In the genomic region with DNA sequence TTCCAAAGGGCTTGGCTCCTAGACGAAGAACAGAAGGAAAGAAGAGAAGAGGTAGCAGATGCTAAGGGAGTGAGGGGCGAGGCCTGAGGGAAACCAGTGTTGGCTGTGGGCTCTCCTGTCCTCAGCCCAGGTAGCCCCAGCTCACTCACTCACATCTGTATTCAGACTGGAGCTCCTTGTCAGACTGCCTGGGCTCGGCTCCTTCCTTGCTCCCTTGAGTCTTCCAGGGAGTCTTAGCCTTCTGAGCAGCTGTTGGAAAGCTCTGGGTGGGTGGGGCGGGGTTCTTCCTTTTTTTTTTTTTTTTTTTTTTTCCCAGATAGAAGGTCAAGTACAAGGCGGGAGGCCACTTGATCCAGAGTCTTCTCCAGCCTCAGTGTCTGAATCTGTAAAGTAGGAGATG, we compare ENCODE assay signal across 17 mouse cellular contexts.
A peak's percentile ranks its signal among the peaks of the same experiment; 100 is the strongest.
DNase-seq lines count a peak whose midpoint lies in the region; ATAC-seq and TF ChIP-seq lines count a peak whose summit lies in the region.
"Had no signal": no experiment of that assay in that cellular context is flagged by ENCODE, and none has a peak within 500 bp of the region (broad histone marks: within the 10 kb centered on the region; RNA-seq: fewer than 3 reads in every experiment).

No protein-coding gene starts in this region.

- no peaks in the 10 kb centered on the region for H3K27me3 ChIP-seq in kidney, adult 2 months (replicated peaks; ENCODE audit: control insufficient read depth, insufficient read depth, low read length)
- H3K27me3 ChIP-seq in midbrain, embryonic 16.5 days (ENCODE audit: control insufficient read depth, insufficient read depth, low read depth, low read length): no peaks in the 10 kb centered on the region

- peak overlapping the region; percentile 52 for H3K27ac ChIP-seq in kidney, adult 2 months (ENCODE audit: insufficient read depth, low read depth, low read length)
- H3K27ac ChIP-seq in midbrain, embryonic 16.5 days (ENCODE audit: low read length): no peak overlapping the region
- H3K27ac ChIP-seq: embryonic facial prominence, embryonic 13.5 days; forebrain, embryonic 10.5 days; left cerebral cortex, adult 2 months; limb, embryonic 12.5 days; liver, embryonic 14.5 days had no signal

- H3K36me3 ChIP-seq in kidney, adult 2 months (ENCODE audit: control insufficient read depth, insufficient read depth, low read length): no peaks in the 10 kb centered on the region
- no peaks in the 10 kb centered on the region for H3K36me3 ChIP-seq in midbrain, embryonic 16.5 days (ENCODE audit: control insufficient read depth, insufficient read depth, low read length)
- H3K36me3 ChIP-seq: embryonic facial prominence, embryonic 13.5 days; forebrain, embryonic 10.5 days; limb, embryonic 12.5 days had no signal

- no peaks in the 10 kb centered on the region for H3K9me3 ChIP-seq in midbrain, embryonic 16.5 days (replicated peaks; ENCODE audit: control insufficient read depth, low read length, poor library complexity, severe bottlenecking)
- H3K9me3 ChIP-seq: embryonic facial prominence, embryonic 13.5 days; limb, embryonic 12.5 days had no signal

- peaks cover 71% of the 10 kb centered on the region for H3K4me1 ChIP-seq in kidney, adult 2 months (ENCODE audit: control insufficient read depth, insufficient read depth, low read length)
- H3K4me1 ChIP-seq in midbrain, embryonic 16.5 days (ENCODE audit: control insufficient read depth, insufficient read depth, low read length): peaks cover 7% of the 10 kb centered on the region

- intact Hi-C loops in heart, postnatal 14 days (cut with DNase I): no loop called here

- ATAC-seq in midbrain, embryonic 16.5 days: no peak

- no peak overlapping the region for H3K9ac ChIP-seq in midbrain, embryonic 16.5 days (ENCODE audit: low read depth, low read length)
- H3K9ac ChIP-seq: embryonic facial prominence, embryonic 13.5 days; limb, embryonic 12.5 days; liver, embryonic 14.5 days had no signal

- DNase-seq in heart, adult 18-20 months: peak; percentile 39 to 57
- no peak for DNase-seq in heart, postnatal 14 days
- DNase-seq in kidney, adult 2 months: no peak
- no peak for DNase-seq in kidney, postnatal 4 days
- peak; percentile 50 for DNase-seq in MN1 (ENCODE audit: low spot score)
- DNase-seq in skeletal muscle tissue, adult 2 months (ENCODE audit: low read depth, low spot score): peak; percentile 53
- DNase-seq in left cerebral cortex, adult 8-10 months (ENCODE audit: low spot score in 2 of 2): no peak
- DNase-seq: adrenal gland, postnatal 36 days; B cell, adult 2 months; cerebellum, adult 2 months; right cerebral cortex, postnatal 4 days had no signal

- TF ChIP-seq CTCF in kidney, adult 2 months (conservative IDR thresholded peaks at IDR 0.05; ENCODE audit: insufficient read depth, insufficient read length, low read depth, low read length): no peak

- no peak overlapping the region for H3K4me3 ChIP-seq in kidney, adult 2 months (ENCODE audit: insufficient read depth, low read depth, low read length)
- no peak overlapping the region for H3K4me3 ChIP-seq in midbrain, embryonic 16.5 days (ENCODE audit: low read depth, low read length)
- H3K4me3 ChIP-seq: embryonic facial prominence, embryonic 13.5 days; forebrain, embryonic 10.5 days; left cerebral cortex, adult 2 months; limb, embryonic 12.5 days had no signal

- 66% methylated on average over 5 of the region's 5 CpGs for WGBS in kidney, adult 2 months
- 77% methylated on average over 5 of the region's 5 CpGs for WGBS in midbrain, embryonic 16.5 days

- H3K4me2 ChIP-seq in midbrain, embryonic 16.5 days (ENCODE audit: low read length): no peak overlapping the region
- H3K4me2 ChIP-seq: embryonic facial prominence, embryonic 13.5 days; limb, embryonic 12.5 days had no signal

- TF ChIP-seq POLR2A in kidney, adult 2 months (IDR thresholded peaks at IDR 0.05; ENCODE audit: low read depth, low read length): no peak

Comparison
In these comparisons a context has a peak if more than half of its experiments do, and no peak if none do; other contexts are left out.
1. DNase-seq: peak in heart, adult 18-20 months (2 of 2), MN1 (single experiment) and skeletal muscle tissue, adult 2 months (single experiment); none in heart, postnatal 14 days (0 of 2), kidney, adult 2 months (single experiment), kidney, postnatal 4 days (0 of 2) and left cerebral cortex, adult 8-10 months (0 of 2).